Mouse (Mus musculus) granulocyte monocyte progenitor cell, adult 5-6 weeks (primary cell): ENCODE data around the gene Cdca8. TPM values are rescaled to one million over a fixed set of nuclear protein-coding genes. Genes with fewer than 3 reads are reported as not detected.
"Not testable (repeated sequence)": the region's sequence is repeated elsewhere in the genome, so short reads cannot be mapped to it uniquely, and the experiment has no call there.

Experiments used
- ATAC-seq: replicated peaks from 2 replicates; pipeline ENCODE4 v1.8.0; 2016; ENCODE audit warnings: mild to moderate bottlenecking, moderate TSS enrichment, inconsistent platforms; ENCODE audit not compliant: poor library complexity, severe bottlenecking
- total RNA-seq, 2 experiments: library from RNA; stranded (forward) in 1 of 2; stranded (reverse) in 1 of 2; fragments of 200-712, 200-1000 nt in 1 of 2; fragments of >200 nt in 1 of 2; fragmentation: Nextera tagmentation in 1 of 2; gene quantifications; 2 replicates each; pipeline ENCODE4 v1.2.3; 2014 to 2017

Cdca8 gene
- total RNA-seq (2014; fragmentation: Nextera tagmentation) = 59.2 and 97.0 TPM in 2 replicates
- total RNA-seq (2017) = 120 and 136 TPM in 2 replicates

DNA sequence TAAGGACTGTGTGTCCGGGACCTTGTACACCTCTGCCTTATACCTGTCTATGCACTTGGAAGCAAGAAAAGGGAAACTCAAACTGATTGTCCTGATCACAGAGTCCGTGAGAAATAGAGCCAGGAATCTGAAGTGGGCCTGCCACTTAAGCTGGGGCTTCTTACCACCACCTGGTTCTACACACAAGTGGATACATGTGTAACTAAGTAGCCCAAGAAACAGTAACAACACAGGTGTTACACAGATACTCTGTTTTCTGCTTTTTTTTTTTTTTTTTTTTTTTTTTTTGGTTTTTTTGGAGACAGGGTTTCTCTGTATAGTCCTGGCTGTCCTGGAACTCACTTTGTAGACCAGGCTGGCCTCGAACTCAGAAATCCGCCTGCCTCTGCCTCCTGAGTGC lies at the start of gene Cdca8:
TSS of gene Cdca8 (minus strand) at position 101 of the 400 bp plus-strand sequence.
- ATAC-seq = not testable (repeated sequence)

DNA sequence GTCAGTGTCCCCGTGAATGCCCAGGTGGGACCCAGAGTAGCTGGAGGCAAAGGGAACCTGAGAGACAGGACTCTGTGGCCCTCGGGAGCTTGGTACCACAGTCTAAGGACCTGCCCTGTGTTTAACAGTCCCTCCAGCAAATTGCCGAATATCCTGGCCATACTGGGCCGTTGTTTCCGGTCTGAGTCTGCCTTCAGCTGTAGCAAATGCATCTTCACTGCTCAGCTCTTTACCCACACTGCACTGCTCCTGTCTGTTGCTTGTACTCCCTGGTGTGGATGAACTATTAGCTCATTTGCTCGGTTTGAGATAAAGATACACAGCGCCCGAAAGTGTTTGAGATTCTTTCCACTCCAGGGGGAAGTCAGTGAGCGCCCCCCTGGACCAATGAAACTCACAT lies 49.3 kb upstream of the Cdca8 start:
- no peak for ATAC-seq

GRCm38 (mm10) chr4:124987711-124988097 lies 48.6 kb upstream of the Cdca8 start:
- no peak for ATAC-seq

- no peak for ATAC-seq
Measured at GRCm38 (mm10) chr4:124986739-124987710, 47.9 kb upstream of the Cdca8 start.

DNA sequence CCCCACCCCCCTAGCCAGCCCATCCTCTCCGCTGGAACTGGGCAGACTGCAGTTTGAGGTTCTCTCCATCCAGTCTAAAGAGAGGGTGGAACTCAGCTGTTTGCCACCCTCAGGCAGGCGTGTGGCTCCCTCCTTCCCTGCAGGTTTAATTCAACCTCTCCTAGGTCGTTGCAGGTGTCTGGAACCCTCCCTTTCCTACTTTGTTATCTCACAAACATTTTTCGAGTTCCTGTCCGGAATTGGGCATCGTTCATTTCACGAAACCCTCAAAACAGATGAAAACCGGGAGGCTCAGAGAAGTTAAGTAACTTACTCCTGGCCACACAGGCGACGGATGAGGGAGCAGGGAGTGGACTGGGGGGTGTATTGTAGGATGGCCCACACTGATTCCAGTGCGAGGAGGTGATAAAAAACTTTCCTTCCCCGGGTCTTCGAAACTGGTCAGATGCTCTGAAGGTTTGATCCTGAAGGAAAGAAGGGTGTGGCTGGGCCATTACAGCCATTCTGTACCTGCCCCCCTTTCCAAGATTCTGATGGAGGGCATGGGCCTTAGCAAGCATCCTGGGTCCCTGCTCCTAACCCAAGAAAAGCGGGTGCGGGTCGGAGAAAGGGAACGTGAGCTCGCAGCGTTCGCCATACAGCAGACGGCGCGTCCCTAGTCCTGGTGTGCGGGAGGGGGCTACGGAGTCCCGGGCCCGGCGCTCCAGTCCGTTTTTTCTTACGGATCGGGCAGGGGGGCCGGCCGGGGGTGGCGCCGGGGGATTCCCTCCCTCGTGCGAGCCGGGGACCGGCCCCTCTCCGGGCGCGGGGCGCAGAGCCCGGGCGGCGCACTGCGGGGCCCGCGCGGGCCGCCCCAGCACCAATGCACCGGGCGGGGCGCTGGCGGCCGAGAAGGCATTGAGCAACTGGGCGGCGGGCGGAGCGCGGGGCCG lies 46.8 kb upstream of the Cdca8 start, which contains the start of gene Rspo1:
TSS of gene Rspo1 (plus strand) at position 760 of the 932 bp plus-strand sequence.
- peak; percentile 21; the same call in 1 of the 2 replicates for ATAC-seq

DNA sequence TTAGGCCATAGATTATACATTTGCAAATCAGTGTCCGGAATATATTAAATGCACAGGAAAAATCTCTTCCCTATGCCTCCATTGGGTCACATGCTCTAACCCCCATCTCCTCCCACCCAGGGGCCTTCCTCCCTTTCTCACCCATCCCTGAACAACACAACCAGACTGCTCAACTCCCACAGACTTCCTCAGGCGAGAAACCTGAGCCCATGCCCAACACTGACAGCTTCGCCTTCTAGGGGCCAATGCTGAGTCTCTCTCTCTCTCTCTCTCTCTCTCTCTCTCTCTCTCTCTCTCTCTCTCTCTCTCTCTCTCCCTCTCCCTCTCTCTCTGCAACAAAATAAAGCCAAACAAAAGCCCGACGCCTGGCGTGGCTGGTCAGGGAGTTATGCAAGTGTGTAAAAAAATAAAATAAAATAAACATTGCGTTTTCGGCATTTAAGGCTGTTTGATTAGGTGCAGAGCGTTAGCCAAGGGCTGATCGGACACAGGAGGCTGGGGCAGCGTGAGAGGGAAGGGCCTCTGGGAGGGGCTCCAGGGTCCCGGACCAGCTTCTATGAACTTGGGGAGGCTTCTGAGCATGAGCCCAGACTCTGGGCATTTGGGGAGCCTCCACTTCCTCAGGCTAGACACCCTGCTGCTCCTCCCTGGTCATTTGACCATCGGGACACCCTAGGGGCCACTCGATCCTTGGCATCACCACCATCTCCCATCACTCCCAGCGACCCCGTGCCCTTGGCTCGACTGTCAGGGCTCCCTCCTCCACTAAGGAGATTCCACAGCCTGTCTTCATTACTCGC lies 46.0 kb upstream of the Cdca8 start:
- no peak for ATAC-seq

DNA sequence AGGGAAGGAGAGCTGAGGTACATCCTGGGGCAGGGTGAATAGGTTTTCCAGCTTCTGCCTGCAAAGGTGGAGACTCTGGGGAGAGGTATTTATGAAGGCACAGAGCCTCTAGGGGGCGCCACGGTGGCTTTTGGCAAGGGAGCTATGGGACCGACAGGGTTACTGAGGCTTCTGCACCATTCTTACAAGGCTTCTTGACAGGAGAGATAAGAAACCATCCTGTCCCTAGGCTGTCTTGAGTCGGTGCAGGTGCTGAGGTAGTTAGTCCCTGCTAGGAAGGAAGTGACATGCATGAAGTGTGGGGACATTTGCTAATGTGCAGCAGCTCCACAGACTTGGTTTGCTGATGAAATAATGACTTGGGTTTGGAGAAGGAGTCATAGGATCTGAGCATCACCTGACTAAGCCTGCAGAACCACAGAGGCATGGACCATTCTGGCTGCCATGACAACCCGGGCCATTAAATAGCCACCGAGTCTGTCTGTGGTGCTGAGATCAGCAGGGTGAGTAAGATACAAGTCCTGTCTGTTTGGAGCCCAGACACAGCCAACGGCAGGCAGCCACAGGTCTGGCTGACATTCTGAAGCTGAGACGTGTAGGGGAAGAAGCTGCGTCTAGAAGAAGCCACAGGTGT lies 44.9 kb upstream of the Cdca8 start:
- ATAC-seq = peak; percentile 39

- ATAC-seq = no peak
Measured at GRCm38 (mm10) chr4:124978201-124978600, 39.1 kb upstream of the Cdca8 start.

DNA sequence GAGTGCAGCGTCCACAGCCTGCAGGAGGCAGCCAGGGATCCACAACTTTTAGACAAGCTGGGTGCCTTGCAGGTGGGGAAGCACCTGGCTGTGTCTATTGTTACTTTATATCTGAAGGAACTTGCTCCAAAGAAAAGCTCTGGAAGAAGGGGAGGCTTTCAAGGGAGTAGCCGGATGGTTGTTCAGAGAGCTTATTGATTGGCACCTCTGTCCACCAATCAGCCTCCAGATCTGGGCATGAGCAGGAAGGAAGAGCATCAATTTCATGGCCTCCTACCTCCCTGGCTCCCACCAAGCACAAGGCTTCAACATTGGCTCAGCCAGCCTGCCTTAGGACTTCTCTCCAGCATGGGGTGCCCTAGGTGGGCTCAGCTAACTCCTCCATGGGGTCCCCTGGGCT lies 34.2 kb upstream of the Cdca8 start:
- no peak for ATAC-seq

- ATAC-seq = no peak
Measured at GRCm38 (mm10) chr4:124972316-124972715, 33.2 kb upstream of the Cdca8 start.

GRCm38 (mm10) chr4:124971094-124971493 lies 32.0 kb upstream of the Cdca8 start:
- ATAC-seq = no peak

GRCm38 (mm10) chr4:124970677-124971076 lies 31.6 kb upstream of the Cdca8 start:
- no peak for ATAC-seq

- ATAC-seq = no peak
Measured at GRCm38 (mm10) chr4:124970194-124970593, 31.1 kb upstream of the Cdca8 start.

DNA sequence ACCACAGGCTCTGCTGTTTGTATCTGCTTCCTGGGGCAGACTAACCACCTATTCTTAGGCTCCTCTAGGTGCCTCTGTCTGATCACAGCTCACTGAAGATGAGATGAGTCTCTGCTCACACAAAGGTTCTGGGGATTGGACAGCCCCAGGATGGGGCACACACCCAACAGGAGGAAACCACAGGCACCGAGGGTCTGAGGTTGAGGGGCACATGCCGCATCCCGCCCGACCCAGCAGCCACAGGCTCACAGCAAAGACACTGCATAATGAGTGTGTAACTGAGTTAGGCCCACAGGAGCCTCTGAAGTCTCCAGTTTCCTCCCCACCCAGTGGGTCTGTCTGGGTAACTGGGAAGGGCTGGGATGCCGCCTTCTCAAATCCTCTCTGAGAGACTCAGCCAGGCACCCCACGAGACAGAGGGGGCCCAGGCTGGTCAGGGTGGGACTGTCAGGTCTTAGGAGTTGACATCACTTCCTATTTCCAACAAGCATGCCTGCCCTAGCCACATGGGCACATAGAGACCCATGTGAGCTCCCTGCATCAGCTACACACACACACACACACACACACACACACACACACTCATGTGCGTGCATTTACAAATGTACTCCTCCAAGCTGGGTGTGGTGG lies 30.2 kb upstream of the Cdca8 start:
- ATAC-seq = peak; percentile 42

DNA sequence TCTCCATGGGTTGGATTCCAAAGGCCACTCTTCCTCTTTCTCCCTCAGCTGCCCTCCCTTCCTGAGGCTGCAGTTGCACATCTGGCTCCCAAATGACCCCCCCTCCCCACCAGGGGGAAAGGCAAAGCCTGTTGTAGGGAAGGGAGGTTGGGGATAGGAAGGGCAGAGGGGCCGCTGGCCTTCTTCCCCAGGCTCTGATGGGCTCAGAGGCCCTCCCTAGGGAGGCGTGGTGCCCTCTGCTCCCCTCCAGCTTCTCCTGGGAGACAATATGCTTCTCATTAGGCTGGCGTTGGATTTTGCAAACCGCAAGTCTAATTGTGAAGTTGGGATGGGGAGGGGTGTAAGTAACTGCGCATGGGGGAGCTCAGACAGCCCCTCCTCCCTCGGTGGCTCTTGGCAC lies 29.6 kb upstream of the Cdca8 start:
- no peak for ATAC-seq

DNA sequence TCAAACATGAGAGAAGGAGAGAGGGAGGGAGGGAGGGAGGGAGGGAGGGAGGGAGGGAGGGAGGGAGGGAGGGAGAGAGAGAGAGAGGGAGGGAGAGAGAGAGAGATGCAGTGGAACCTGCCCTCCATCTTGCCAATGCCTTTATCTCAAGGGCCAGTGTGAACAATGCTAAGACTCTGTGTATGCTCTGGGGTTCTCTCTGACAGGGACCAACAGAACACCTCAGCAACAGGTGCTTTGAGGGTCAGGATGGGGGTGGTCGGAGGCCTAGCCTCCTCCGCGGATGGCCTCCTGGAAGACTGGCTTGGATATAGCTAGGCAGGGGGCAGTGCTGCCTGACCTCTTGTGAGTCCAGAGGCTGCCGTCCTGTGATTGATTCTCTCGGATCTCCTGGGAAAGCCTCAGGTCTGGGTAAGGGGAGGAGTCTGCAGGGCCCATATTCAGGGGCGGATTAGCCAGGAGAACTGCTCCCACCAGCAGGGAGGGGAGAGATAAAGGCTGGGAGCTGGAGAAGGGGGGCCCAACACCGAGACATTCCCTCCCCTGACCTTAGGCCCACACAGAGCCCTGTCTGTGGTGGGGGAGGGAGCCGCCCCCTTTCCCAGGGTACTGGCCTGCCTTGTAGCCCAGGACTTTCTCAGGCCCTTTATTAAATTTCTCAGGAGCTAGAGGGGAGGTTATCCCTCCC lies 25.9 kb upstream of the Cdca8 start:
- no peak for ATAC-seq

DNA sequence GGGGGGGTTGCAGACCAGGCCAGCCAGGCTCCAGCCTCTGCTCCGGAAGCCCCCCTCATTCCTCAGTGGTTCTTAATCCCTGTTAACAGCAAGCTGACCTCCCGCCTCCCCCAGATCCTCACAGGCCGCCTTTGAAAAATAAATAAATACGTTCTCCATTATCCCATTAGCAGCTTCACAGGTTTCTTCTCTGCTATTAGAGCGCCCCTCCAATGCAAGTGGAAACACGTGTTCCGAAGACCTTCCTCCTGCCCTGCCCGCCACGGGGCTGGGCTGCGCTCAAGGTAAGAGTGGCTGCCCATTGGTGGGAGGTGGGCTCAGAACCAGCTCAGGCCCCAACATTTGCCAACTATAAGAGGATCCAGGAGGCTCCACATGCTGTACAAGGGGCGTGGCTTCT lies 23.5 kb upstream of the Cdca8 start:
- ATAC-seq = no peak

DNA sequence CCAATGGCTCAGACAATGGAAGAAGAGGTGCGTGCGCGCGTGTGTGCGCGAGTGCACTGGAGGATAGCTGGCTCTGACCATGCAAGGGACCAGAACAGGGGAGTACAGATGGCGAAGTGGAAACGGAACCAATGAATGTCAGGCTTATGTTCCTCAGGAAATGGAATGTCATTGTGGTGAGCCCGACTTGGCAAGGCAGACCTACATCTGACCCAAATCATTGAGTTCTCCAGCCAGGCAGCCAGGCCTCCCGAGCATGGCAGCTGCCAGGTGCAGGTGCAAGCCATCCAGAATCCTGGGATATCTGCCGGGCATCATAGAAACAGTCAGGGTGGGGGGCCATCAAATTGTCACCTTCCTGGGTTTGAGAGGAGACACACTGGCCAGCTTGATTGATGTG lies 21.8 kb upstream of the Cdca8 start:
- ATAC-seq = peak; percentile 83
